Mouse (Mus musculus) liver (tissue): ENCODE measurements around the gene Zbtb16.

Source experiments
- DNase-seq: peaks from one replicate; pipeline ENCODE4 v3.0.0-alpha.2; 2020; ENCODE audit warnings: mixed read lengths

The Zbtb16 gene

DNA sequence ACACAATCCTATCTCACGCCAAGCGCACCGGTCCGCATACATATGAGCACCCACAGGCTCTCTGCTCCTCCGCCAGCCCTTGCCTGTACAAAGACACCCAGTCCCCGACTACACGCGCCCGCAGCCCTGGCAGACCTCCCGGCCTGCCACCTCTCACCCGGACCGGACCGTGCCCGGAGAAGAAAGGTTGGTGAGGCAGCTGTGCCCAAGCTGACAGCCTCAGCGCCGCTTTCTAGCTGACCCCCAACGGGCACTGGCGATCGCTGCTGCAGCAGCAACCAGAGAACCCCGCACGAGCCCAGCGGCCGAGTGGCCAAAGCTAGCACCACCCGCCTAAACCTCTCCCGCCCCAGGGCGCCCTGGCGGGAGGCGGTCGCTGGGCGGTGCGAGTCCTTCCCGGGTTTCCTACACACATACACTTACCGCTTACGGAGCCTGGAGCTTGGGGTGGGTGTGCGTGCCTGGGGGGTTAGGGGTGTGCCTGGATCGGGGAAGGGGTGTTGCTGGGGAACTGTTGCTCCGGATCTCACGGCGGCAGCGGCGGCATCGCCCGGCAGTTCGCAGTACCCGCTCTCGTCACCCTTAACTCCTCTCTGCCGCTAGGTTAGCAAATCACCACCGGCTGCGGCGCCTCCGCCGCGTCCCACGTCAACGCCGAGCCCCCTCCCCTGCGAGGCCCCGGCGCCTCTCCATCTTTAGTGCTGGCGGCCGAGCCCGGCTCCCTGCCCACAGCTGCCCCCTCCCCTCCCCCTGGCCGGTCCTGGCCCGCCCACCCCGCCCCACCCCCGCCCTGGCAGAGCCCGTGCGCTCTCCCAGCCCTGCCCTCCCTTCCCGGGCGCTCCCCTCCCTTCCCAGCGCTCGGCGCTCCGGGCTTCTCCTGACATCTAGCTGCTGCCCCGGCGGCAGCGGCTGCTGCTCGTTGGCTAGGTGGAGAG lies at the start of gene Zbtb16:
TSS of gene Zbtb16 (minus strand) at position 592 of the 935 bp plus-strand sequence.
- peak; percentile 59 for DNase-seq

DNA sequence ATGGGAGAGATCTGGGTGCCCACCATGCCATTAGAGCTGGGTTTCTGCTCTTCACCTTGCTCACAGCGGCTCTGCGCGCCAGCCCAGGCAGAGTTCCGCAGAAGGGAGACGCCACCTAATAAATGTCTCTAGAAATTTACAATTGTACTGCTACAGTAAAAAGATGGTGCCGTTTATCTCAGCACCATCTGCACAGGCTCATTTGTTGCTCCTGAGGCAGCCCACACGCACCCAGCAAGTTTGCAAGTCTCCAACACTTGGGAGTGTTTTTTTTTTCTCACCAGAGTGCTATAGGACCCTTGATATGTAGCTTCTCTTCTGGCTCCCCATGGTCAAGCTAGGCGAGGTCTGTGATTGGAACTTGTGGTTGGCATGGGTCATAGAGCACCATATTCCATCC lies 36.9 kb upstream of the Zbtb16 start:
- no peak for DNase-seq

DNA sequence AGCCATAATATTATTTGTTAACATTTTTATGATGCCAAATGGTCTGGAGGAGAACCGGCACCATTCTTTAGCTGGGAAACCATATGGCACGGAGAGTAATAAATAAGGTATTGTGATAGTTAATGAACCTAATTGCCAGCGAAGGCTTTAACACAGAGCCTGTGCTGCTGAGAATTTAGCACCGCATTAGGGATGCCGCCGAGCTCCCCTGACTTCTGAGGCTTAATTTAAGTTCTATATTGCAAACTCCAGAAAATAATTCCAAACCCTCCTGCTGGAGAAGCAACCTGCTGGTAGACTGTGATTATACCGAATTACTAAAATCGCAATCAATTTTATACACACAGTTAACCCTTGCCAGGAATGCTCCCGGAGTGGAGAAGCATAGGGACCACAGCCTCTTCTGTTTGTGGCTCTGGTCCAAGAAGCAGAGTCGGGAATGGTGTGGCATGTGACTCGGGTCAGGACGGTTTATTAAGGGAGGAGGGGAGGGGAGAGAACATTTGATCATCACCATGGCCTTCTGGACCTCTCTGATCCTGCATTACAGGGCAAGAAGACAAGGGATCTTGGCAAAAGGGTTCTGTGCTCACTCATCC lies 30.6 kb upstream of the Zbtb16 start:
- no peak for DNase-seq

GRCm38 (mm10) chr9:48865235-48865634 lies 29.2 kb upstream of the Zbtb16 start:
- DNase-seq, result no peak

DNA sequence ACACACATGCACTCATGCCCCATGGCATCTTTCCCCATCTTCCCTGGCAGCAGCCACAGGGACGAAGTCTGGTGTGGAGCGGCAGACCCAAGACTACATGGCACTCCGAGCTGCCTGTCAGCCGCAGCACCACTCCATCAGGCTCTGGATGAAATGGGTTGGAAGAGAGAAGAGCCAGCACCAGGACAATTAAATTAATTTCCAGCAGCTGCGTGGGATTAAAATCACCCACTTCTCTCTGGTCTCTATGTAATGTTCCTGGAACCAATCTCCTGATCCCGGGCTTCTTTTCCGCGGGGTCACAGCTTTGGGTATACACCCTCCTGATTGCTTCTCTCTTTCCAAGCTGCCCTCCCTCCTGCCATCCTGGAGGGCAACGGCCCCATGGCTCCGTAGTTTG lies 25.5 kb upstream of the Zbtb16 start:
- no peak for DNase-seq

- DNase-seq, result peak; percentile 69
These were observed 24.5 kb upstream of the Zbtb16 start for GRCm38 (mm10) chr9:48860526-48860845.

DNA sequence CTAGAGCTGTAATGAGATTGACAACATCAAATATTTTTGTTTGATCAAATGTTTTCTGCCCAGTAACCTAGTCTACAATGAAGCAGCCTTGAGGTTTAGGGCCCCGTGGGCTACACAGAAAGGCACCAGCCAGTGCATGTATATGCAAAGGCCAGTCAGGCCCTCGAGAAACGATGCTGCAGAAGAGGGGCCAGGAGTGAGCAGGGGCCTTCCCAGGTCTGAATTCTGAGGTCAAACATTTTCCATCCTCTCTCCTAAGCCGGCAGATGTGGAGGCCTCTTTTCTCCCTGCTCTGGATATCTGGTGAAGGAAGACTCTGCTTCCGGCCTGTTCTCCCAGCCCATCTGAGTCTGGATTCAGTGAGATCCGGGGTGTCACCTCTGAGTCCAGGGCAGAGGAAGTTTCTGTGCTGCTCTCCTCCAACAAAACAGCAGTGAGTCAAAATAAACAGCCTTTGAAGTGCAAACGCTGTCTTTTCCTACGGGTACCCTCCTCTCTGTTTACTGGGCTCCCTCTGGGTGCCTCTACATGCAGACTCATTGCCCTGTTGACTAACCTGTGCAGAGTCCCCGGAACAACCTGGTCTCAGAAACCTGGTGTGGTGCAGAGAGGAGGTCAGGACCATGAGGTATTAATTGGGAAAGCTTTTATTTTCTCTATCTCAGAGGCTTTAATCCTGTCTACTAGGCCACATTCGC lies 24.0 kb upstream of the Zbtb16 start:
- DNase-seq, result no peak

DNA sequence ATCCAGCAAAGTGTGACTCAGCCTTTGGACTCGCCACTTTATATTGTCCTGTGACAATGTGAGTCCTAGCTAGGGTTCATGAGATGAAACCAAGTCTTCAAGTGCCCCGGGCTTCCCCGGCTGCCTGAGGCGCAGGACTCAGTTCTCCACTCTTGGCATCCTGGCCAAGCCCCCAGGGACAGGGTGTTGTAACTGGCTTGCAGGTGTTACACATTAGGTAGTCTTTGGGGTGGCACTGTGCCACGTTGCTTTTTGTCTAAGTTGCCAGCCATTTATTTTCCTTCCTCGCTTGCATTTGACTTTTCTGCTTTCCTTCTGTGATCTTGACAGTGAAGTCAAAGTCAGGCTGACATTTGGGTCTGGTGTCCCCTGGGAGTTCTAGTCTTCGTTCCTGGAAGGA lies 21.9 kb upstream of the Zbtb16 start:
- no peak for DNase-seq

- DNase-seq, result no peak
These were observed 20.2 kb upstream of the Zbtb16 start for GRCm38 (mm10) chr9:48856240-48856639.

GRCm38 (mm10) chr9:48849531-48849930 lies 13.5 kb upstream of the Zbtb16 start:
- no peak for DNase-seq

GRCm38 (mm10) chr9:48839568-48839967 lies 3.5 kb upstream of the Zbtb16 start:
- no peak for DNase-seq

GRCm38 (mm10) chr9:48838346-48838745 lies 2.3 kb upstream of the Zbtb16 start:
- DNase-seq, result no peak

DNA sequence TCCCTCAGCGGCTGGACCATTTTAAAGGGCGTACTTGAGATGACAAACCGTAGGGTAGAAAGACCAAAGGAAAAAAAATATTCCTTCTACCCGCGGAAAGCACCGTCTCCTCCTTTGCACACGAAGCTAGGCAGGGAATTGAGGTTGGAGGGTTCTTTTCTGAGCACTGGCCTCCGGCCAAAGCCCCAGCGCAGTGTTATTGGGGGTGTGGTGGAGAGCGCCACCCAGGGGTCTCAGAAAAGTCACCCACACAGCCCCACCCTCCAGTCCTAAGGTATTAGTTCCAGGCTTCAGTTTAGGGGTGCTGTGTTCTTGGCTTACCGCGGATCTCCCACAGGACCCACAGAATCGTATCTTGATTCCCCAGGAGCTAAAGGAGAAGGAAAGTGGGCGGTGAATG lies 1.2 kb upstream of the Zbtb16 start:
- DNase-seq, result peak; percentile 30

GRCm38 (mm10) chr9:48836566-48836930 lies 526 bp upstream of the Zbtb16 start:
- no peak for DNase-seq

GRCm38 (mm10) chr9:48834541-48835411 lies 1.2 kb downstream of the Zbtb16 start:
- no peak for DNase-seq

DNA sequence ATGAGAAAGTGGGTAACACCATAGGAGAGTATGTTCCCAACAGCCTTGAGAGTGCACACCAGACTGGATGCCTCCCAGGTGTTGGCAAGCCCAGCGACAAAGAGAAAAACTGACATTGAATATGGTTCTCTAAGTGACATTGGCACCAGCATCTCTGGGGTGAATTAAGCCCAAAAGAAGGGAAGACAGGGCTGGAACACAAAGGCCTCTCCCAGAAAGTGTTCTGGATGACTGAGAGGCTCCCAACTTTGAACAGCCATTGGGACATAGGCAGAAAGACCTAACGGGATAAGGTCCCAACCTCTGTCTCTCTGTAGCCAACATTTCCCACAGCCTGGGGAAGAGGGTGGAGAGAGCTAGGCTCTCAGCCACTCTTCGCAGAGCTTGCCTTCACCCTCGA lies 2.0 kb downstream of the Zbtb16 start:
- DNase-seq, result no peak

GRCm38 (mm10) chr9:48833493-48833892 lies 2.5 kb downstream of the Zbtb16 start:
- no peak for DNase-seq

- DNase-seq, result no peak
These were observed 3.4 kb downstream of the Zbtb16 start for GRCm38 (mm10) chr9:48832473-48833100.

- DNase-seq, result no peak
These were observed 4.2 kb downstream of the Zbtb16 start for GRCm38 (mm10) chr9:48831560-48832460.

DNA sequence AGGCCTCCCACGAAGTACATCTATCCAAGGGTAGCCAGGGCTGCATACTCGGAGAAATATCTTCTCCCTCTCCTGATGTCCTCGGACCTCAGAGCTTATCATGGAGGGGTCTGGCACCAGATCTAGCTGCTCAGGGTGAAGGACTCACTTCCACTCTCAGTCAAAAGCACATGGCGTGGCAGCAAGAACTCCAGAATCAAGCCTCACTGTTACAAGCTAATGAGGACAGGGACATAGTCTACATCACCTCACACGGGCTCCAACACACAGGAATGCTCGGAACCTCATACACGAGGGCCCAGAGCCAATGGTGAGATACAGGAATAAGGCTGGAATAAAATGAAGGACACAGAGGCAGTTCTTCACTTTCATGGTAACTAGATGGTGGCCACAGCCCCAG lies 7.2 kb downstream of the Zbtb16 start:
- DNase-seq, result no peak

DNA sequence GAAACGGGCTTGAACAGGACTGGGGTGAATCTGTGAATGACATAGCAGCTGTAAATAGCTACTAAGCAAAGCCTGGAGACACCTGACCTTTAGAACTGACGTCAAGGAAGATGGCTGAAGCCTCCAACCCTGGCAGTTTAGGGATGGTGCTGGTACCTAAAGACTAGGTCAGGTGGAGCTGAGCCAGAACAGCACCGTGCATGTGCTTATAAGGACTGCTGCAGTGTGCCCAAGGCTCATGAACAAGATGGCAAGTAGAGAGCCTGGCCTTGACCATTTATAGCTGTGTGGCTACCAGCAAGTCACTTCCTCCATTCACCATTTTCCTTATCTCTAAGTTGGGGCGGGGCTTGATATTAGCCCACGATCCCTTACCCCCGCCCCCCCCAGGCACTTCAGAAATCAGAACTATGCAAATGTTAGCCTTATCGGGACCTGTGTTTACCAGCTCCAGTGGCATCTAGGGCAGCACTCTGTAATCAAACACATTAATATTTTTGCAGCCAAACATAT lies 9.6 kb downstream of the Zbtb16 start:
- no peak for DNase-seq
